Mouse (Mus musculus) limb, embryonic 14.5 days (tissue): ENCODE measurements around the gene 9530053A07Rik. TPM values are rescaled to one million over a fixed set of nuclear protein-coding genes. Genes with fewer than 3 reads are reported as not detected.

Experiments used
- ATAC-seq: fragments of 200-750 bp; cut with Nextera tagmentation; 2 replicates; pipeline ENCODE4 v1.8.0; 2017; ENCODE audit warnings: low read depth, moderate number of reproducible peaks, moderate TSS enrichment; ENCODE audit not compliant: low FRiP score
- DNase-seq: peaks from one replicate; pipeline ENCODE4 v3.0.0-alpha.2; 2015; ENCODE audit warnings: low spot score
- H3K27ac ChIP-seq: fragments of 300-500 bp; sonication (generic); replicated peaks from 2 replicates; pipeline ENCODE4 v1.5.1; 2014; ENCODE audit warnings: low read depth, mild to moderate bottlenecking, low read length, moderate library complexity, mixed read lengths
- H3K27me3 ChIP-seq: fragments of 300-500 bp; sonication (generic); 2 replicates; pipeline ENCODE4 v1.6.1; 2014; ENCODE audit warnings: low read length, mixed read lengths; ENCODE audit not compliant: control insufficient read depth, insufficient read depth
- H3K36me3 ChIP-seq: fragments of 300-500 bp; sonication (generic); 2 replicates; pipeline ENCODE4 v1.6.1; 2014; ENCODE audit warnings: mild to moderate bottlenecking, low read length, moderate library complexity, mixed read lengths; ENCODE audit not compliant: control insufficient read depth, insufficient read depth
- H3K4me1 ChIP-seq: fragments of 300-500 bp; sonication (generic); 2 replicates; pipeline ENCODE4 v1.6.1; 2014; ENCODE audit warnings: antibody characterized with exemption, low read length, mixed read lengths; ENCODE audit not compliant: control insufficient read depth, insufficient read depth
- H3K4me2 ChIP-seq: fragments of 300-500 bp; sonication (generic); replicated peaks from 2 replicates; pipeline ENCODE4 v1.6.1; 2014; ENCODE audit warnings: low read depth, mild to moderate bottlenecking, low read length, moderate library complexity; ENCODE audit not compliant: severe bottlenecking
- H3K4me3 ChIP-seq: fragments of 300-500 bp; sonication (generic); replicated peaks from 2 replicates; pipeline ENCODE4 v1.5.1; 2014; ENCODE audit warnings: low read length
- H3K9ac ChIP-seq: fragments of 300-500 bp; sonication (generic); 2 replicates; pipeline ENCODE4 v1.6.1; 2014; ENCODE audit warnings: mild to moderate bottlenecking, low read depth, low read length, moderate library complexity; ENCODE audit not compliant: severe bottlenecking
- H3K9me3 ChIP-seq: fragments of 300-500 bp; sonication (generic); 2 replicates; pipeline ENCODE4 v1.6.1; 2016; ENCODE audit warnings: low read length; ENCODE audit not compliant: control insufficient read depth
- POLR2A ChIP-seq: fragments of 200-500 bp; IDR thresholded peaks from 2 replicates; pipeline ENCODE4 v1.8.0; 2012; ENCODE audit warnings: inconsistent platforms, mild to moderate bottlenecking, moderate library complexity, borderline replicate concordance; ENCODE audit not compliant: insufficient read depth, insufficient read length; ENCODE audit errors: extremely low read depth
- WGBS: fragments of 180-500 bp; shearing (Covaris S2); extraction: QIAGEN DNeasy Blood & Tissue Kit; methylation state at CpG from one replicate; pipeline ENCODE4 v1.1.7; 2014; 5-methylcytosine and 5-hydroxymethylcytosine counted together
- polyA plus RNA-seq, 2 experiments: library from polyadenylated mRNA; depleted of rRNA in 1 of 2; stranded (reverse) in 1 of 2; unstranded in 1 of 2; fragments of >200 nt; fragmentation: Nextera tagmentation in 1 of 2; extraction: Ambion mirVana in 1 of 2; gene quantifications; 2 replicates each; pipeline versions ENCODE4 v1.2.1 to v1.2.3; 2012 to 2014

Gene 9530053A07Rik
- polyA plus RNA-seq, 2 experiments, result not detected

DNA sequence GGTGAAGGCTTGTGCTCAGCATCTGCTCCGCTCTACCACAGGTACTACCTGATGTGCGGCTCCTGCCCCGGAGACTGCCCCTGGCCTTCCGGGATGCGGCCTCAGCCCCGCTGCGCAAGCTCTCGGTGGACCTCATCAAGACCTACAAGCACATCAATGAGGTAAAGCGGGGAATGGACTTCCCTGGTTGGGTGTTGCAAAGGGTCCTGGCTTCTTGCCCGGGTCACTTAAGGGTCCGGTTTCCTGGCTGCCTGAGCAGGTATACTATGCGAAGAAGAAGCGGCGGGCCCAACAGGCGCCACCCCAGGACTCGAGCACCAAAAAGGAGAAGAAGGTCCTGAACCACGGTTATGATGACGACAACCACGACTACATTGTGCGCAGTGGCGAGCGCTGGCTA, 53.1 kb downstream of the 9530053A07Rik start:
- H3K9me3 ChIP-seq, result no peaks in the 10 kb centered on the region
- WGBS, result 95% methylated on average over 22 of the region's 22 CpGs
- no peak for TF ChIP-seq POLR2A
- H3K9ac ChIP-seq, result no peak overlapping the region
- H3K36me3 ChIP-seq, result peaks cover 75% of the 10 kb centered on the region
- H3K4me1 ChIP-seq, result peaks cover 5% of the 10 kb centered on the region; the same call in 1 of the 2 replicates
- ATAC-seq (no peak), DNase-seq (no peak)
- no peak overlapping the region for H3K4me3 ChIP-seq
- no peak overlapping the region for H3K4me2 ChIP-seq
- H3K27me3 ChIP-seq, result no peaks in the 10 kb centered on the region
- H3K27ac ChIP-seq, result no peak overlapping the region

DNA sequence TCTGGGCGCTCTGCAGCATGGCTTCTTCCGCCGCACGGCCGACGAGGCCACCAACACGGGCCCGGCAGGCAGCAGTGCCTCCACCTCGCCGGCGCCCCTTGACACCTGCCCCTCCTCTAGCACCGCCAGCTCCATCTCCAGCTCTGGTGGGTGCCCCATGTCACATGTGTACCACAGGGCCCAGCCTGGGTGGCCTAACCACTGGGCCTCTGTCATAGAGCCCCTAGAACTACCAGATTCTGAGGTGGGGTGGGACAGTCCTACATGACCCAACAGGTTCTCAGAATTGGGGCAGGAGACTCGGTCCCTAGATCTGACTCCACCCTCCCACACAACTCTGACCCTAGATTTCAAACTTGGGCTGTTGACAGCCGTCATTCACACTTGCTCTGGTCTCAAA, 56.6 kb downstream of the 9530053A07Rik start:
- H3K9me3 ChIP-seq, result no peaks in the 10 kb centered on the region
- H3K27ac ChIP-seq, result no peak overlapping the region
- H3K36me3 ChIP-seq, result peaks cover 94% of the 10 kb centered on the region
- no peak overlapping the region for H3K4me3 ChIP-seq
- no peak for TF ChIP-seq POLR2A
- H3K9ac ChIP-seq, result no peak overlapping the region
- no peak for DNase-seq
- peaks cover 1% of the 10 kb centered on the region; the same call in 1 of the 2 replicates for H3K4me1 ChIP-seq
- no peaks in the 10 kb centered on the region for H3K27me3 ChIP-seq
- ATAC-seq, result no peak
- no peak overlapping the region for H3K4me2 ChIP-seq
- WGBS, result 96% methylated on average over 14 of the region's 14 CpGs

DNA sequence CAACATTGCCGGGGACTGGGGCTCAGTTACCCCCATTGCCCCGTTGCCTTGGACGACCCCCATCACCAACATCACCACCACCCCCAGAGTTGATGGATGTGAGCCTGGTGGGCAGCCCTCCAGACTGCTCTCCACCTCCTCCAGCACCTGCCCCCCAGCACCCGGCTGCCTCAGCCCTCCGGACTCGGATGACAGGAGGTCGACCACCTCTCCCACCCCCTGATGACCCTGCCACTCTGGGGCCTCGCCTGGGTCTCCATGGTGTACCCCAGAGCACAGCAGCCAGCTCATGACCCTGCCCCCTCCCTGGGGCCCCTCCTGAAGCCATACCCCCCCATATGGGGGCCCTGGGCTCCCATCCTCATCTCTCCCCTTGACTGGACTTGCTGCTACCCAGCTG, 57.4 kb downstream of the 9530053A07Rik start:
- no peaks in the 10 kb centered on the region for H3K4me1 ChIP-seq
- H3K4me3 ChIP-seq, result no peak overlapping the region
- WGBS, result 91% methylated on average over 8 of the region's 8 CpGs
- DNase-seq, result no peak
- no peak overlapping the region for H3K4me2 ChIP-seq
- H3K9me3 ChIP-seq, result no peaks in the 10 kb centered on the region
- no peaks in the 10 kb centered on the region for H3K27me3 ChIP-seq
- TF ChIP-seq POLR2A, result no peak
- H3K36me3 ChIP-seq, result peaks cover 96% of the 10 kb centered on the region
- no peak for ATAC-seq
- no peak overlapping the region for H3K27ac ChIP-seq
- no peak overlapping the region for H3K9ac ChIP-seq

DNA sequence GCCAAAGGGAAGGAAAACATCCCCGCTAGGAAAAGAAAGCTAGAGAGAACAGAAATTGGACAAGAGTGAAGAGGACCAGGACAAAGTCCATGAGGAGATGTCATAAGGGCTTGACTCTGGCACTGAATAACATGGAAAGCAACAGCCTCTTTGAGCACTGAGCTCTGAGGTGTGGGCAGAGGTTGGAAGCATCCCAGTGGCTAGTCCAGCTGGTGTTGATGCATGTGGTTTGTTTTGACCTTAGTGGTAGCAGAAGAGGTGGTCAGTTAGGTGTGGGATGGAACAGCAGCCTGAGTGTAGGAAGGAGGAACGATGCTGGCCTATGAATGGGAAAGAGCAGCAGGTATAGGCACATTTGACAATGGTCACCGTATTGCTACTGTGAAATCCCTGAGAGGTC, 62.2 kb downstream of the 9530053A07Rik start:
- no peak overlapping the region for H3K27ac ChIP-seq
- no peaks in the 10 kb centered on the region for H3K4me1 ChIP-seq
- DNase-seq (no peak), ATAC-seq (no peak)
- no peak overlapping the region for H3K9ac ChIP-seq
- H3K36me3 ChIP-seq, result peaks cover 79% of the 10 kb centered on the region
- H3K4me3 ChIP-seq, result no peak overlapping the region
- WGBS, result 90% methylated on average over 3 of the region's 3 CpGs
- no peaks in the 10 kb centered on the region for H3K27me3 ChIP-seq
- TF ChIP-seq POLR2A, result no peak
- H3K4me2 ChIP-seq, result no peak overlapping the region
- H3K9me3 ChIP-seq, result no peaks in the 10 kb centered on the region

DNA sequence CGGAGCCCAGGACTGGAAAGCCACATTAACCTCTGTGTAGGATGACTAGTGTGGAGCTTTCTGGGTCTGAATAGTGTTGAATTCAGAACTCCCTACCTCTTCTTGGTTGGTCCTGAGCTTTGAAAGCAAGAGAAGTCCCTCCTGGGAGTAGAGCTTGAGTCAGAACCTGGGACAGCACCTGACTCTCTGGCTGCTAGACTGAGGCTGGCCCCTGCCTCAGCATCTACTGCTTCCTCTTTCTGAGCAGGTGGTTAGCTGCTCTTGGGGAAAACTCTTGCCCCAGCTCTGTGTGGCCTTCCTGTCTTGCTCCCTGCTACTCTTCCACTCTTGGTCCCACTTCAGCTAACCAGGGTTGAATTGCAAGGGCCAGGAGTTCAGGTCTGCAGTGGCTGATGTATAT, 62.6 kb downstream of the 9530053A07Rik start:
- Histone ChIP-seq H3K4me2 (no peak overlapping the region), H3K4me3 (no peak overlapping the region), H3K27me3 (no peaks in the 10 kb centered on the region), H3K36me3 (peaks cover 75% of the 10 kb centered on the region), H3K4me1 (no peaks in the 10 kb centered on the region), H3K9me3 (no peaks in the 10 kb centered on the region), H3K9ac (no peak overlapping the region), H3K27ac (no peak overlapping the region)
- no peak for ATAC-seq
- no peak for TF ChIP-seq POLR2A
- 90% methylated on average over 1 of the region's 1 CpGs for WGBS
- DNase-seq, result no peak

DNA sequence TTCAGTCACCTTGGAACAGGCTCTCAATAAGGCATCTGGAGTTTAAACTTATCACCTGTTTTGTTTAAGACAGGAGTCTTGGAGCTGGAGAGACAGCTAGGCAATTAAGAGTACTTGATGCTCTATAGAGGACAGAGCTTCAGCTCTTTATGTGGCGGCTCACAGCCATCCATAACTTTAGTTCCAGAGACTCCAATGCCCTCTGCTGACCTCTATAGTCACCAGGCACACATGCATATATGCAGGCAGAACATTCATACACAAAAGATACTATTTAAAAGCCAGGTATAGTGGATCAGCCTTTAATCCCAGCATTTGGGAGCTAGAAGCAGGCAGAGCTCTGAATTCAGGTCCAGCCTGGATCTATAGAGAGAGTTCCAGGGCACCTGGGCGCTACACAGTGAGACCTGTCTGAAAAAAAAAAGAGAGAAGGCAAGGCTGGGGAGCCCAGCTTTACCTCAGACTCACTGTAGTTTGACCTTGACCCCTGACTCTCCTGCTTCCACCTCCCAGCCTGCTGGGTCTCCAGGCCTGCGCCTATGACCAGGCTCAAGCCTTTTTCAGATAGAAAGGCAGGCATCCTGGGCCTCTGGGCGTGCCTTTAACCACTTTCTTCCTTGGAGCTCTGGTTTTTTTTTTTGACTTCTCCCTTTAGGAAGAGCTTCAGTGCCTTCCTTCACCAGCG, 66.3 kb downstream of the 9530053A07Rik start:
- TF ChIP-seq POLR2A, result no peak
- no peak overlapping the region for H3K4me2 ChIP-seq
- DNase-seq, result no peak
- WGBS, result 85% methylated on average over 5 of the region's 5 CpGs
- H3K27me3 ChIP-seq, result no peaks in the 10 kb centered on the region
- H3K36me3 ChIP-seq, result peaks cover 40% of the 10 kb centered on the region
- ATAC-seq, result no peak
- H3K4me3 ChIP-seq, result no peak overlapping the region
- no peaks in the 10 kb centered on the region for H3K4me1 ChIP-seq
- H3K9ac ChIP-seq, result no peak overlapping the region
- H3K27ac ChIP-seq, result no peak overlapping the region
- no peaks in the 10 kb centered on the region for H3K9me3 ChIP-seq
